Mouse (Mus musculus) cerebellum, adult 11-12 months (tissue): ENCODE results near the gene Mrgpra2a.
"Not testable (repeated sequence)": the region's sequence is repeated elsewhere in the genome, so short reads cannot be mapped to it uniquely, and the experiment has no call there.

ENCODE experiments used
- DNase-seq: peaks from one replicate; pipeline ENCODE4 v3.0.0; 2022

Mrgpra2a gene

DNA sequence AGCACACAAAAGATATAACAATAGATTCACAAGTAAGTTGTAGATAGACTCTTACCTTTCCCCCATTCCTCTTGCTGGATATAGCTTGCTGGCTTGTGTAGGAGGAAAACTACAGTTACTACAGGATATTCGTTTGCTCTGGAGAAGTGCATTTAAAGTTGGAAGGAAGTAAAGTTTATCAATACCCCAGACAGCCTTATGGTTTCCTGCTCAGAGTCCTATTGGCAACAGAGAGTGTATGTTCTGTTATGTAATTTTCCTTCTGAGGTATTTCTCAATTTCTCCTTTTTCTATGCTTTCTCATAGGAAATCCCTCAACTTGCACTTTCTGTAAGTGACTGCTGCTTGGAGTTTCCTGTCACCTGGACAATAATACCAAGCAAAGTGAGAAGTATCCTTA lies at the start of gene Mrgpra2a:
TSS of gene Mrgpra2a (minus strand) at position 125 of the 400 bp plus-strand sequence.
- not testable (repeated sequence) for DNase-seq

DNA sequence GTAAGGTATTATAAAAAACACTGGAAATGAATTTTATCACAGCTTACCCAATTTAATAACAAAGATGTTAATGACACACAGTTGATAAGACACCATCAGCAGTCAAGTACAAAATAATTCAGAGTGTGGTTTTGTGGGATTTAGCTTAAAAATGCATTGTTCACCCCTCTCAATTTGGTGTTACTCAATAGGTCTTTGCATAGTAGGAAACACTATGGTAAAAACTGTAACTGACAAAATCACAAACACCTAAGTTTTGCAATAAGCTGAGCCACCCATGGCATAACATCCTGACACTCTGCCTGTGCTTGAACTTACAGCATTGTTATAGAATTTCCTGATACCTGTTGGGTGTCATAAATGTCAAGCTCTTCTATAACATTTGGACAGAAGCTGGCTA lies 39.3 kb upstream of the Mrgpra2a start:
- DNase-seq, result not testable (repeated sequence)

DNA sequence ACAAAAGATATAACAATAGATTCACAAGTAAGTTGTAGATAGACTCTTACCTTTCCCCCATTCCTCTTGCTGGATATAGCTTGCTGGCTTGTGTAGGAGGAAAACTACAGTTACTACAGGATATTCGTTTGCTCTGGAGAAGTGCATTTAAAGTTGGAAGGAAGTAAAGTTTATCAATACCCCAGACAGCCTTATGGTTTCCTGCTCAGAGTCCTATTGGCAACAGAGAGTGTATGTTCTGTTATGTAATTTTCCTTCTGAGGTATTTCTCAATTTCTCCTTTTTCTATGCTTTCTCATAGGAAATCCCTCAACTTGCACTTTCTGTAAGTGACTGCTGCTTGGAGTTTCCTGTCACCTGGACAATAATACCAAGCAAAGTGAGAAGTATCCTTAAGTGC lies 37.5 kb upstream of the Mrgpra2a start:
- not testable (repeated sequence) for DNase-seq

DNA sequence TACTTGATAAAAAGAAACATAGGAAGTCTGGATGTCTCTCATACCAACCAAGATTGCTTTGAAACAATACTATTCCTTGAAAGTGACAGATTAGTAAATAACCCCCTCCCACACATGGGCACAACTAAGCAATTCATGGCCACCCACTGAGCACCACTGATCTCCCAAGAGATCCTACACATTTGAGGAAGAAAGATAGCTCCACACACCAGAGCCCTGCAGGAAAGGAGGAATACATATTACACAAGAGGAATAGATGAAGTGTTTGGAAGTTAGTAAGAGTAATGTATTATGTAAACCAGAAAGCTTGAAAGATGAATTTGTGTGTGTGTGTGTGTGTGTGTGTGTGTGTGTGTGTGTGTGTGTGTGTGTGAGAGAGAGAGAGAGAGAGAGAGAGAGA lies 31.2 kb upstream of the Mrgpra2a start:
- not testable (repeated sequence) for DNase-seq

- DNase-seq, result not testable (repeated sequence)
These were observed 22.0 kb upstream of the Mrgpra2a start for GRCm38 (mm10) chr7:47473904-47474303.

DNA sequence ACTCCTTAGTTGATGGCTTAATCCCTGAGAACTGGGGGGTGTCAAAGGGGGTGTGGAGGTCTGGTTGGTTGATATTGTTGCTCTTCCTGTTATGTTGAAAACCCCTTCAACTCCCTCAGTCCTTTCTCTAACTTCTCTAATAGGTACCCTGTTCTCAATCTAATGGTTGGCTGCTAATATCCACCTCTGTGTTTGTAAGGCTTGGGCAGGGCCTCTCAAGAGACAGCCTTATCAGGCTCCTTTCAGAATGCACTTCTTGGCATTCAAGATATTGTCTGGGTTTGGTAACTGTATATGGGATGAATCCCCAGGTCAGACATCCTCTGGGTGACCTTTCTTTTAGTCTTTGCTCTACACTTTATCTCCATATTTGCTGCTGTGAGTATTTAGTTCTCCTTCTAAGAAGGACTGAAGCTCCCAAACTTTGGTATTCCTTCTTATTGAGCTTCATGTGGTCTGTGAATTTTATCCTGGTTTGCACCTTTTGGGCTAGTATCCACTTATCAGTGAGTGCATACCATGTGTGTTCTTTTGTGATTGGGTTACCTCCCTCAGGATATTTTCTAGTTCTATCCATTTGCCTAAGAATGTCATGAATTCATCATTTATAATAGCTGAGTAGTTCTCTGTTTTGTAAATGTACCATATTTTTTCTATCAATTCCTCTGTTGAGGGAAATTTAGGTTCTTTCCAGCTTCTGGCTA lies 13.5 kb upstream of the Mrgpra2a start:
- DNase-seq, result not testable (repeated sequence)

DNA sequence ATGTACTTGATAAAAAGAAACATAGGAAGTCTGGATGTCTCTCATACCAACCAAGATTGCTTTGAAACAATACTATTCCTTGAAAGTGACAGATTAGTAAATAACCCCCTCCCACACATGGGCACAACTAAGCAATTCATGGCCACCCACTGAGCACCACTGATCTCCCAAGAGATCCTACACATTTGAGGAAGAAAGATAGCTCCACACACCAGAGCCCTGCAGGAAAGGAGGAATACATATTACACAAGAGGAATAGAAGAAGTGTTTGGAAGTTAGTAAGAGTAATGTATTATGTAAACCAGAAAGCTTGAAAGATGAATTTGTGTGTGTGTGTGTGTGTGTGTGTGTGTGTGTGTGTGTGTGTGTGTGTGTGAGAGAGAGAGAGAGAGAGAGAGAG lies 6.2 kb downstream of the Mrgpra2a start:
- DNase-seq, result not testable (repeated sequence)

DNA sequence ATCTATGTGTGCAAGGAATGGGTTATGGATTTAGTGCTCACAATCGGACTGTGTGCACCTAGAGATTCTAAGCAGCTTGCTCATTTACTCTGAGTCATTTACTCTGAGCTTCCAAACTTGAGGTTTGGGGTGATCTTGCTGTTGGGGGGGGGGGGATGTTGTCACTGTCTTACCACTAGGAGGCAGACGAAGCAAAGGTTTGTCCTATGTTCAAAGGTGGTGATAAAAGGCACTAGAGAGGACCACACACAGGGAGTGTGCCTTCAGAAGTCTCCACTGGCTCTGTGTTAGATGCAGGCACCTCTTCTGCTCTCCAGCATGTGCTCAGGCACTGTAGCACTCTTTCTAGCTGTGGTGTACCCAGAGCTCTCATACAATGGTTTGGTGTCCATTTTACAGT lies 15.5 kb downstream of the Mrgpra2a start:
- DNase-seq, result not testable (repeated sequence)

DNA sequence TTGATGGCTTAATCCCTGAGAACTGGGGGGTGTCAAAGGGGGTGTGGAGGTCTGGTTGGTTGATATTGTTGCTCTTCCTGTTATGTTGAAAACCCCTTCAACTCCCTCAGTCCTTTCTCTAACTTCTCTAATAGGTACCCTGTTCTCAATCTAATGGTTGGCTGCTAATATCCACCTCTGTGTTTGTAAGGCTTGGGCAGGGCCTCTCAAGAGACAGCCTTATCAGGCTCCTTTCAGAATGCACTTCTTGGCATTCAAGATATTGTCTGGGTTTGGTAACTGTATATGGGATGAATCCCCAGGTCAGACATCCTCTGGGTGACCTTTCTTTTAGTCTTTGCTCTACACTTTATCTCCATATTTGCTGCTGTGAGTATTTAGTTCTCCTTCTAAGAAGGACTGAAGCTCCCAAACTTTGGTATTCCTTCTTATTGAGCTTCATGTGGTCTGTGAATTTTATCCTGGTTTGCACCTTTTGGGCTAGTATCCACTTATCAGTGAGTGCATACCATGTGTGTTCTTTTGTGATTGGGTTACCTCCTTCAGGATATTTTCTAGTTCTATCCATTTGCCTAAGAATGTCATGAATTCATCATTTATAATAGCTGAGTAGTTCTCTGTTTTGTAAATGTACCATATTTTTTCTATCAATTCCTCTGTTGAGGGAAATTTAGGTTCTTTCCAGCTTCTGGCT lies 24.0 kb downstream of the Mrgpra2a start:
- not testable (repeated sequence) for DNase-seq

- DNase-seq, result no peak
These were observed 41.3 kb downstream of the Mrgpra2a start for GRCm38 (mm10) chr7:47410602-47411001.

GRCm38 (mm10) chr7:47409545-47409944 lies 42.4 kb downstream of the Mrgpra2a start:
- no peak for DNase-seq

GRCm38 (mm10) chr7:47401125-47401524 lies 50.8 kb downstream of the Mrgpra2a start:
- no peak for DNase-seq
